Mouse (Mus musculus): ENCODE data around the gene Hmg20a.

GRCm38 (mm10) chr9:56382786-56383185 lies 35.6 kb upstream of the Hmg20a start:
- TF ChIP-seq POLR2A (IDR thresholded peaks at IDR 0.05; ENCODE audit: control insufficient read depth, low read depth, low read length) (no peak), CTCF (IDR thresholded peaks at IDR 0.05; ENCODE audit: control insufficient read depth, insufficient read depth, insufficient replicate concordance, low read depth, low read length) (no peak)

Measured in testis, adult 2 months (tissue).